Mouse (Mus musculus) embryonic fibroblast, embryonic 13.5 days (primary cell): ENCODE results near the gene Igfbp6.

ENCODE experiments used
- CTCF ChIP-seq: IDR thresholded peaks from 2 replicates; pipeline ENCODE4 v1.5.1; 2011; ENCODE audit warnings: mild to moderate bottlenecking, control low read depth, low read length, moderate library complexity, borderline replicate concordance; ENCODE audit not compliant: insufficient read depth
- POLR2A ChIP-seq: IDR thresholded peaks from 2 replicates; pipeline ENCODE4 v1.6.1; 2011; ENCODE audit warnings: low read depth, mild to moderate bottlenecking, control low read depth, low read length, moderate library complexity

DNA sequence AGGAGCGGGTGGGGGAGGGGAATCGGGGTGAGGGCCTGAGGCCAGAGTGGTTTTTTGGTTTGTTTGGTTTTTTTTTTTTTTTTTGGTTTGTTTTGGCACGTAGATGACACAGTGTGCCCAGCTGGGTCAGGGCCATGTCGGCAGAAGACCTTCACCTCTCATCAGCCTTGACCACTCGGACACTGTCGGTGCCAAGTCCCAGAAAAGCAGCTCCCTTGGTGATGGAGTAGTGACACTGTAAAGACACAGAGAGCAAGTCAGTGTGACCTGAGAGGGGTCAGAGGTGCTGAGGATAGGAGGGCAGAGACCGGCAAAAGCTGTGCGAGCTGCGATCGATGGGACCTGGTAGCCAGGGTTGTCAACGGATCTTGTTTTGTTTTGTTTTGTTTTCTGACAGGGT is 42.1 kb downstream of the Igfbp6 start:
- TF ChIP-seq POLR2A (no peak), CTCF (no peak)
